Mouse (Mus musculus) forebrain, postnatal 0 days (tissue): ENCODE measurements around the gene Dpm1. TPM values are rescaled to one million over a fixed set of nuclear protein-coding genes. Genes with fewer than 3 reads are reported as not detected.
A peak's percentile ranks its signal among the peaks of the same experiment; 100 is the strongest.

Experiments
- ATAC-seq: fragments of 200-750 bp; cut with Nextera tagmentation; 2 replicates; pipeline ENCODE4 v1.8.0; 2017; ENCODE audit warnings: mild to moderate bottlenecking, moderate library complexity
- DNase-seq: peaks from one replicate; pipeline ENCODE4 v3.0.0-alpha.2; 2015
- H3K27ac ChIP-seq: fragments of 300-500 bp; sonication (generic); 2 replicates; pipeline ENCODE4 v1.5.1; 2014; ENCODE audit warnings: low read depth, mild to moderate bottlenecking, antibody characterized with exemption, low read length, moderate library complexity, mixed read lengths
- H3K27me3 ChIP-seq: fragments of 300-500 bp; sonication (generic); 2 replicates; pipeline ENCODE4 v1.6.1; 2014; ENCODE audit warnings: mild to moderate bottlenecking, low read length, mixed read lengths; ENCODE audit not compliant: insufficient read depth
- H3K36me3 ChIP-seq: fragments of 300-500 bp; sonication (generic); 2 replicates; pipeline ENCODE4 v1.6.1; 2014; ENCODE audit warnings: mild to moderate bottlenecking, moderate library complexity; ENCODE audit not compliant: insufficient read depth
- H3K4me1 ChIP-seq: fragments of 300-500 bp; sonication (generic); 2 replicates; pipeline ENCODE4 v1.6.1; 2014; ENCODE audit warnings: antibody characterized with exemption; ENCODE audit not compliant: insufficient read depth
- H3K4me2 ChIP-seq: fragments of 300-500 bp; sonication (generic); 2 replicates; pipeline ENCODE4 v1.6.1; 2014; ENCODE audit warnings: low read depth, mild to moderate bottlenecking, moderate library complexity
- H3K4me3 ChIP-seq: fragments of 300-500 bp; sonication (generic); 2 replicates; pipeline ENCODE4 v1.5.1; 2014; ENCODE audit warnings: low read depth, low read length, mixed read lengths
- H3K9ac ChIP-seq: fragments of 300-500 bp; sonication (generic); 2 replicates; pipeline ENCODE4 v1.6.1; 2014; ENCODE audit warnings: mild to moderate bottlenecking
- H3K9me3 ChIP-seq: fragments of 300-500 bp; sonication (generic); 2 replicates; pipeline ENCODE4 v1.6.1; 2016; ENCODE audit warnings: low read length
- CTCF ChIP-seq: sonication (generic); IDR thresholded peaks from 2 replicates; pipeline ENCODE4 v1.5.1; 2016; ENCODE audit warnings: antibody characterized with exemption, control low read depth, low read depth
- WGBS: fragments of 180-500 bp; shearing (Covaris S2); extraction: QIAGEN DNeasy Blood & Tissue Kit; methylation state at CpG from one replicate; pipeline ENCODE4 v1.1.7; 2014; 5-methylcytosine and 5-hydroxymethylcytosine counted together
- polyA plus RNA-seq: library from polyadenylated mRNA; unstranded; fragments of >200 nt; fragmentation: Nextera tagmentation; extraction: Ambion mirVana; gene quantifications from 2 replicates; pipeline ENCODE4 v1.2.1, GENCODE M21; 2015
- total RNA-seq: library from RNA; depleted of rRNA; stranded (reverse); fragments of >200 nt; gene quantifications from 2 replicates; pipeline ENCODE4 v1.2.3, GENCODE M21; 2014; rRNA removed

The Dpm1 gene
- total RNA-seq (13.4 and 21.4 TPM in 2 replicates), polyA plus RNA-seq (94.5 and 112 TPM in 2 replicates)

DNA sequence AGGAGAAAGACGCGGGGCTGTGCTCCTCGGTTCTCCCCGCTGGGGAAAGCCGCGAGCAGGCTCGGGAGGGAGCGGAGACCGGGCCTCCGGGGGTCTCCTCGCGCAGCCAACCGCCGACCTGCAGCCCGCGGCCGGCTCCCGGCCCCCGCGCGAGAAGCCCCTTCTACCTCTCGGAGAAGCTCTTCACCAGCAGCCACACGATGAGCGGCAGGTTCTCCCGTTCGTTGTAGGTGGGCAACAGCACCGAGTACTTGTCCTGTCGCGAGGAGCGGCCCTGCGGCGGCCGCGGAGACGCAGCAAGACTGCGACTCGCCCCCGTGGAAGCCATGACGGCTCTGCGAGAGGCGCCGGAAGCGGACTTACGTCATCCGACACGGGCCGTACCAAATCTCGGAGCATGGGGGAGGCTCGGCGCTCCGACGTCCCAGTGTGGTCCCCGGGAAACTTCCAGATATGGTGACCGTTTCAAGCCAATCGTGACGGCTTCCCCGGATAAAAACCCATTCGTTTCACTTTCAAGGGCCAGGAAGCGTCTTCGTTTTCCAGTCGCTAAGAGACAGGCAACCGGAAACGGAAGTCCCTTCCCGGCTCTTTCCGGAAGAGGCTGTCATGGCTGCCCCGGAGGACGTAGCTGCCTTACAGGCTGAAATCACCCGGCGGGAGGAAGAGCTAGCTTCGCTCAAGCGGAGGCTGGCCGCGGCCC lies at the start of gene Dpm1, which contains the start of the genes Gm20716 and Mocs3:
Gene Dpm1 (minus strand): TSS at position 566 of the 703 bp plus-strand sequence.
Gene Gm20716 (minus strand): TSS at position 339 of the 703 bp plus-strand sequence.
Gene Mocs3 (plus strand): TSS at position 597 of the 703 bp plus-strand sequence.
- peaks cover 12% of the 10 kb centered on the region for H3K4me1 ChIP-seq
- under 1% methylated on average over 71 of the region's 73 CpGs for WGBS
- no peak for TF ChIP-seq CTCF
- no peaks in the 10 kb centered on the region for H3K27me3 ChIP-seq
- peak within 1 kb of the TSS; percentile 96 for H3K27ac ChIP-seq
- H3K9me3 ChIP-seq = no peaks in the 10 kb centered on the region
- DNase-seq (peak; percentile 95), ATAC-seq (peak; percentile 93)
- H3K36me3 ChIP-seq = peaks cover 4% of the 10 kb centered on the region
- peak within 1 kb of the TSS; percentile 96 for H3K4me2 ChIP-seq
- peak within 1 kb of the TSS; percentile 72 for H3K4me3 ChIP-seq
- H3K9ac ChIP-seq = peak within 1 kb of the TSS; percentile 85

DNA sequence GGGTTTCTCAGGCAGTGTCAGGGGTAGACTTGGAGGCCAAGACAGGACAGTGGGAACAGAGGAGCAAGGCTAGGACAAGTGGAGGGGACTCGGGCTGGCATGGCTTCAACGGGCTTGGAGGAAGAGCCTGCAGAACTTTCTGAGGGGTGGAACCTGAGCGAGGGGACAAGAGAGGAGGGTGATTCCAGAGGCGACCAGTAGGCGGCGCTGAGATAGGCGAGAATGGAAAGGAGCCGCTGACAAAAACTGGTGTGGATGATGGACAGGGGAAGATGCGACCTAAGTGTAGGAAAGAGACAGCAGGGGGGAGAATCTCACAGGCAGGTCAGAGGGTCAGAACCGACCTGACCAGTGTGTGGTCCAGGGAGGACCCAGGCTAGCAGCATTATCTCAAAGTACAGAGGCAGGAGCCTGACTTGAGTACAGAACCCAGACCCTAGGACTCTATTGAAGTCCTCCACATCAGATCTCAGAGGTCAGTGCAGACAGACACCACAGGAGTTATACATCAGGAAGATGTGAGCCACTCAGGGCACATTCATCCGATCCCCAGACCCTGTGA lies 44.1 kb upstream of the Dpm1 start:
- no peak overlapping the region for H3K27ac ChIP-seq
- H3K36me3 ChIP-seq = no peaks in the 10 kb centered on the region
- no peak overlapping the region for H3K4me2 ChIP-seq
- peaks cover 7% of the 10 kb centered on the region; the same call in 1 of the 2 replicates for H3K4me1 ChIP-seq
- H3K9me3 ChIP-seq = no peaks in the 10 kb centered on the region
- peak; percentile 86 for TF ChIP-seq CTCF
- WGBS = 13% methylated on average over 11 of the region's 11 CpGs
- no peaks in the 10 kb centered on the region for H3K27me3 ChIP-seq
- H3K4me3 ChIP-seq = no peak overlapping the region
- H3K9ac ChIP-seq = no peak overlapping the region
- ATAC-seq (no peak), DNase-seq (peak; percentile 74)

DNA sequence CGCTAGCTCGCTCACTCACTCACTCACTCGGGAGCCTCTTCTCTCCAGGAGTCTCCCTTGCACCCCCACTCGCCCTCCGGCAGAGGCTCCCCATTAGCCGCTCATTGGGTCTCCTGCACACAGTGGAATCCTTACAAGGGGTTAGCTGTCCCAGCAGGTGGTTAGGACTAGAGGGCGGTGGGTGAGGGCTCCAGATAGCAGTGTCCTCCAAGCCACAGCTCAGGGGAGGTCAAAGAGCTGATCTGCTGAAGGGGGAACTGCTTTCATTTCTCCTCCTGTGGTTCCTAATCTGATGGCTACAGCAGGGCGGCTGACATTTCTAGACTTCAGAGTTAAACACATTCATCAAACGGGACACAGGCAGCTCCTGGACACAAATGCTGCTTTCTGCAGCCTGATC lies 43.0 kb upstream of the Dpm1 start:
- H3K9ac ChIP-seq = no peak overlapping the region
- no peaks in the 10 kb centered on the region for H3K9me3 ChIP-seq
- H3K4me3 ChIP-seq = no peak overlapping the region
- no peak for TF ChIP-seq CTCF
- no peak for DNase-seq
- WGBS = 55% methylated on average over 9 of the region's 9 CpGs
- H3K4me2 ChIP-seq = no peak overlapping the region
- H3K27ac ChIP-seq = no peak overlapping the region
- no peak for ATAC-seq
- H3K4me1 ChIP-seq = peaks cover 7% of the 10 kb centered on the region; the same call in 1 of the 2 replicates
- H3K36me3 ChIP-seq = no peaks in the 10 kb centered on the region
- H3K27me3 ChIP-seq = no peaks in the 10 kb centered on the region

DNA sequence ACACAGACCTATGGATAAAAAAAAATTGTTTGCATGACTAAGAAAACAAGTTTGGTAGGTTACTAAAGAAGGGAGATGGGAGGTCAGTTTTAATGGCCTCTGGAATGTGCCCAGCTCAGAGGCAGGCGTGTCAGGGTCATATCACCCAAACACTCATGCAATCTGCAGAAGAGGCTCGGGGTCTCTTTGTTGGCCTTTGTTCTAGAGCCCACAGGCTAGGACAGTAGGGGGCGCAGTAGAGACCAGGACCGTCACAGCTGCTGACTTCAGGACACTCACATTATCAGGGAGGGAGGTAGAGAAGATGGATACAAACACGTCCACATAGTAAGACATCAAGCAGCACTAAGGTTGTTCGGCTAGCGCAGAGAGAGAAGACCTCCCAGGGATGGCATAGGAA lies 37.6 kb upstream of the Dpm1 start:
- Histone ChIP-seq H3K27me3 (no peaks in the 10 kb centered on the region), H3K4me3 (no peak overlapping the region), H3K36me3 (0 out of 2 replicates have a peak, but pooled peaks cover 2% of the 10 kb centered on the region), H3K9ac (no peak overlapping the region), H3K27ac (no peak overlapping the region), H3K4me1 (no peaks in the 10 kb centered on the region), H3K9me3 (no peaks in the 10 kb centered on the region), H3K4me2 (no peak overlapping the region)
- whole genome bisulfite sequencing = 47% methylated on average over 7 of the region's 7 CpGs
- DNase-seq = no peak
- no peak for ATAC-seq
- TF ChIP-seq CTCF = peak; percentile 54

DNA sequence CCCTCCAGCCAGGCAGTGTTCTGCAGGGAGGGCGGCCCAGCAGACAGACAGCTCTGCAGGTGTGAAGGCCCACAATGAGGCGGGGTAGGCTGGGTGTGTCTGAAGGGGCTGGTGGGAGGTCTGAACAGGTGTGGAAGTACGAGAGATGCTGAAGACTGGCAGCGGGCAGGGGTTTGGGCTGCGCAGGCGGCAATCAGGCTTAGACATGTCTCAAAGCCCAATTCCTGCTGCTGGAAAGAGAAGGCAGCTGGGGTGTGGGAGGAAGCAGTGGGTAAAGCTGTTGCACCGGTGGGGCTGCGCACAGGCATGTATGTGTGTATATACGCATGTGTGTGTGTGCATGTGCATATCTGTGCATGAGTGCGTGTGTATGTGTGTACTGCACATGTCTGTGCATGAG lies 30.5 kb upstream of the Dpm1 start:
- ATAC-seq (no peak), DNase-seq (no peak)
- Histone ChIP-seq H3K36me3 (peaks cover 2% of the 10 kb centered on the region; the same call in 1 of the 2 replicates), H3K4me1 (no peaks in the 10 kb centered on the region), H3K9me3 (no peaks in the 10 kb centered on the region), H3K9ac (no peak overlapping the region), H3K27me3 (no peaks in the 10 kb centered on the region), H3K4me2 (no peak overlapping the region), H3K4me3 (no peak overlapping the region), H3K27ac (no peak overlapping the region)
- TF ChIP-seq CTCF = no peak
- WGBS = 89% methylated on average over 10 of the region's 10 CpGs

DNA sequence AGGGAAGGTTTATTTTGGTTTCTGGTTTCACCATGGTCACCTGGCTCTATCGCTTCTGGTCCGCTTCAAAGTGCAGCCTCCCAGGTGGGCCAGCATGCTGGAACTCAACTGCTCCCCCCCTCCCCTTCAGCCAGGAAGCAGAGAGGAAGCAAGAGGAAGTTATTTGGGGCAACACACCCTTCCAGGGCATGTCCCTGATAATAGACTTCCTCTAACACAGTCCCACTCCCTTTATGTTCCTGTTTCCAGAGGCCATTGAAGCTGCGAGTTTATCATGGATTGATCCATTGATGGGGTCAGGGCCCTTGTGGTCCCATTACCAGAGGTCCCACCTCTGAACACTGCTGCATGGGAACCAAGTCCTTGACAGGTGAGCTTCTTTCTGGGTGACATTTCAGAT lies 29.7 kb upstream of the Dpm1 start:
- 88% methylated on average over 3 of the region's 3 CpGs for WGBS
- no peaks in the 10 kb centered on the region for H3K4me1 ChIP-seq
- H3K9ac ChIP-seq = no peak overlapping the region
- DNase-seq (no peak), ATAC-seq (no peak)
- TF ChIP-seq CTCF = no peak
- no peaks in the 10 kb centered on the region for H3K9me3 ChIP-seq
- no peak overlapping the region for H3K4me2 ChIP-seq
- H3K4me3 ChIP-seq = no peak overlapping the region
- H3K27ac ChIP-seq = no peak overlapping the region
- H3K36me3 ChIP-seq = peaks cover 2% of the 10 kb centered on the region; the same call in 1 of the 2 replicates
- H3K27me3 ChIP-seq = no peaks in the 10 kb centered on the region

DNA sequence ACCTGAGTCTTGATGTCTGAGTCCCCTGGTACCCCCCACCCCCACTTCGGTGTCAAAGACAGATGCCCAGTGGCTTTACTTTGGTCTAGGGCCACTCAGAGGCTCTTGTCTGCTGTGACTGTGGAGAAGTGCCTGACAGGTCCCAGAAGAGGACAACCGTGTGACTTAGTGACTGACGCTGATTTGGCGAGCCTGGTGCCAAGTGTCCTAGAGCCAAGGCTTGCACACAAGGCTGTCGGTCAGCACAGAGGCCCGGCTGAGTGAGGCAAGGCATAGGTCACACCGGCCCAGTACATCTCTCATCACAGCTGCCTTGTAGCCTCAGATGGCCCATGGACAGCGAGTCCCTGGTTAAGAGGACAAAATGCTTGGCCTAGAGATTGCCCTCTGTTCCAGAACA lies 28.7 kb upstream of the Dpm1 start:
- H3K27ac ChIP-seq = no peak overlapping the region
- WGBS = 86% methylated on average over 8 of the region's 8 CpGs
- H3K9me3 ChIP-seq = no peaks in the 10 kb centered on the region
- H3K36me3 ChIP-seq = peaks cover 2% of the 10 kb centered on the region; the same call in 1 of the 2 replicates
- no peak overlapping the region for H3K4me3 ChIP-seq
- peaks cover under 1% of the 10 kb centered on the region; the same call in 1 of the 2 replicates for H3K4me1 ChIP-seq
- ATAC-seq (no peak), DNase-seq (no peak)
- H3K9ac ChIP-seq = no peak overlapping the region
- H3K27me3 ChIP-seq = no peaks in the 10 kb centered on the region
- no peak for TF ChIP-seq CTCF
- no peak overlapping the region for H3K4me2 ChIP-seq
